Mouse (Mus musculus) frontal cortex, adult 2 months (tissue): ENCODE data around the gene Ptms. TPM values are rescaled to one million over a fixed set of nuclear protein-coding genes. Genes with fewer than 3 reads are reported as not detected.

Source experiments
- DNase-seq, 2 experiments: peaks; one replicate each; pipeline ENCODE4 v3.0.0; 2022; ENCODE audit warnings: low spot score in 1 of 2; ENCODE audit errors: extremely low spot score in 1 of 2
- polyA plus RNA-seq: library from polyadenylated mRNA; depleted of rRNA; stranded (reverse); fragments of >200 nt; gene quantifications from 2 replicates; pipeline ENCODE4 v1.2.3, GENCODE M21; 2012; rRNA removed

Ptms gene
- polyA plus RNA-seq, 1 experiment: 1,541 TPM

DNA sequence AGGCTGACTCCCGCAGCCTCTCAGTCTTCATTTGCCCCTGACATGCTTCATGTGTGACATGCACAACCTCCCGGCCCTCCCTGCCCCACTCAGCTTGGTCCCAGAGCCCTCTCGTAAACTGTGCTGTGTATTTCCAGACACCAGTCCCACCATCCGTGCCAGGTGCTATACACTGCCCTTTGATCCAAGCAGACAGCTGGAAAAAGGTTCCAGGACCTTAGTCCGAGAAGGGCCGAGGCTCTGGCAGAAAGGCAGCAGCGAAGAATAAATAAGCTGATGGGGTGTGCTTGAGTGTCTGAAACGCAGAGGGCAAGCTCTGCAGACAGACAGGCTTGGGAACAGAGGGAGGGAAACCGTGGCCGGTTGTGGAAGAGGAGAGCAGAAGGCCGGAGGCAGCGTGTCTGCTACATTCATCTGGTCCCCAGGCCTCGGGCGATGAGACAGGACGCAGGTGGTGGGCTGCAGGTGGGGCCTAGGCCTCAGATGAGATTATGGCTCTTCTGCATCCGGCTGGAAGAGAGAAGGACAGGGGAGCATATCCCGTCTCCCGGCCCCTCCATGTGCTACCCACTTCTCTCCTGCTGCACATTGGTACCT lies 54.0 kb downstream of the Ptms start:
- no peak for DNase-seq

Other genes starting within 250 kb of the Ptms start
- gene Emg1, start 207.9 kb downstream of the Ptms start, polyA plus RNA-seq: 62.4 and 68.0 TPM in 2 replicates
- gene Phb2, start 207.8 kb downstream of the Ptms start, polyA plus RNA-seq: 107 and 108 TPM in 2 replicates
- 5.1 and 7.1 TPM in 2 replicates for gene Ptpn6, start 181.4 kb downstream of the Ptms start, polyA plus RNA-seq
- 383 and 401 TPM in 2 replicates for gene Grcc10, start 178.7 kb downstream of the Ptms start, polyA plus RNA-seq
- gene Gm45234, start 164.1 kb downstream of the Ptms start, polyA plus RNA-seq: not detected in 2 replicates
- gene Atn1, start 163.6 kb downstream of the Ptms start, polyA plus RNA-seq: 75.6 and 84.2 TPM in 2 replicates
- 822 and 850 TPM in 2 replicates for gene Eno2, start 150.4 kb downstream of the Ptms start, polyA plus RNA-seq
- gene Lrrc23, start 140.4 kb downstream of the Ptms start, polyA plus RNA-seq: 5.0 and 7.6 TPM in 2 replicates
- 7.0 and 7.3 TPM in 2 replicates for gene Spsb2, start 111.4 kb downstream of the Ptms start, polyA plus RNA-seq
- 861 and 922 TPM in 2 replicates for gene Tpi1, start 105.8 kb downstream of the Ptms start, polyA plus RNA-seq
- gene Usp5, start 90.6 kb downstream of the Ptms start, polyA plus RNA-seq: 133 and 147 TPM in 2 replicates
- 2.2 and 2.8 TPM in 2 replicates for gene Cdca3, start 90.6 kb downstream of the Ptms start, polyA plus RNA-seq
- 0.50 and 0.53 TPM in 2 replicates for gene Gnb3, start 79.8 kb downstream of the Ptms start, polyA plus RNA-seq
- gene P3h3, start 62.4 kb downstream of the Ptms start, polyA plus RNA-seq: 80.2 and 83.2 TPM in 2 replicates
- gene Gpr162, start 56.1 kb downstream of the Ptms start, polyA plus RNA-seq: 190 and 200 TPM in 2 replicates
- gene Cd4, start 31.9 kb downstream of the Ptms start, polyA plus RNA-seq: 0.64 and 1.3 TPM in 2 replicates
- gene Lag3, start 8.4 kb downstream of the Ptms start, polyA plus RNA-seq: 5.9 and 6.0 TPM in 2 replicates
- gene Mlf2, start 11.3 kb upstream of the Ptms start, polyA plus RNA-seq: 689 and 754 TPM in 2 replicates
- gene Cops7a, start 45.4 kb upstream of the Ptms start, polyA plus RNA-seq: 261 and 265 TPM in 2 replicates
- gene Pianp, start 76.6 kb upstream of the Ptms start, polyA plus RNA-seq: 181 and 198 TPM in 2 replicates
- 49.5 and 54.7 TPM in 2 replicates for gene Zfp384, start 89.0 kb upstream of the Ptms start, polyA plus RNA-seq
- 70.8 and 74.9 TPM in 2 replicates for gene Ing4, start 119.7 kb upstream of the Ptms start, polyA plus RNA-seq
- gene Acrbp, start 129.6 kb upstream of the Ptms start, polyA plus RNA-seq: 23.0 and 23.9 TPM in 2 replicates
- gene Lpar5, start 147.8 kb upstream of the Ptms start, polyA plus RNA-seq: 0.94 and 1.4 TPM in 2 replicates
- 91.3 and 103 TPM in 2 replicates for gene Chd4, start 175.9 kb upstream of the Ptms start, polyA plus RNA-seq
- gene Nop2, start 211.8 kb upstream of the Ptms start, polyA plus RNA-seq: 22.0 and 22.3 TPM in 2 replicates
- 86.9 and 94.3 TPM in 2 replicates for gene Iffo1, start 225.1 kb upstream of the Ptms start, polyA plus RNA-seq
- 4,623 and 6,295 TPM in 2 replicates for gene Gapdh, start 246.4 kb upstream of the Ptms start, polyA plus RNA-seq